Mouse (Mus musculus): ENCODE measurements around the gene Bpifb5. TPM values are rescaled to one million over a fixed set of nuclear protein-coding genes. Genes with fewer than 3 reads are reported as not detected.

The Bpifb5 gene
- polyA plus RNA-seq, 1 experiment from 2014 or later: 0.37 TPM

- Histone ChIP-seq H3K4me2 (no peak overlapping the region), H3K9ac (no peak overlapping the region), H3K36me3 (no peaks in the 10 kb centered on the region), H3K4me1 (peaks cover 17% of the 10 kb centered on the region), H3K4me3 (no peak overlapping the region), H3K9me3 (no peaks in the 10 kb centered on the region), H3K27me3 (replicated peaks) (peaks cover 5% of the 10 kb centered on the region; the same call in 1 of the 2 replicates), H3K27ac (replicated peaks) (no peak overlapping the region)
- ATAC-seq (ENCODE audit: extremely low read depth, insufficient number of reproducible peaks, low FRiP score, low TSS enrichment): no peak
- 82% methylated on average over 9 of the region's 9 CpGs for WGBS
Observed at GRCm38 (mm10) chr2:154197036-154197435, 26.5 kb upstream of the Bpifb5 start.

DNA sequence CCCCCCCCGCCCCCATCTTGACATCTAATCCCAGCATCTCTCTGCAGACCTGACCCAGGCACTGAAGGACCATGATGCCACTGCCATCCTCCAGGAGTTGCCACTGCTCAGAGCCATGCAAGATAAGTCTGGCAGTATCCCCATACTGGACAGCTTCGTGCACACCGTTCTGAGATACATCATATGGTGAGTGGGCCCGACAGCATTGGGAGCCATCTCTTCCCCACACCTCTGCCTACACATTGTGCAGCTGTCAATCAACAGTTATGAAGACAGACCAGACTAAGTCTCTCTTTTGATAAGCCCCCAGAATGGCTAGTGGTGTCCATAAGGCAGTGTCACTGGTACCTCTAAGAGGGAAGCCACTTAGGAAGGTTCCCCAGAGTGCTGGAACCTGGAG lies 18.9 kb upstream of the Bpifb5 start:
- ATAC-seq (ENCODE audit: extremely low read depth, insufficient number of reproducible peaks, low FRiP score, low TSS enrichment): no peak
- Histone ChIP-seq H3K4me1 (peaks cover 16% of the 10 kb centered on the region), H3K36me3 (no peaks in the 10 kb centered on the region), H3K4me3 (no peak overlapping the region), H3K9me3 (no peaks in the 10 kb centered on the region), H3K9ac (no peak overlapping the region), H3K4me2 (no peak overlapping the region), H3K27me3 (replicated peaks) (0 out of 2 replicates have a peak, but pooled peaks cover 11% of the 10 kb centered on the region), H3K27ac (replicated peaks) (no peak overlapping the region)
- 86% methylated on average over 4 of the region's 4 CpGs for WGBS

GRCm38 (mm10) chr2:154206908-154207307 lies 16.6 kb upstream of the Bpifb5 start:
- ATAC-seq (ENCODE audit: extremely low read depth, insufficient number of reproducible peaks, low FRiP score, low TSS enrichment): peak; percentile 69; the same call in 1 of the 2 replicates

DNA sequence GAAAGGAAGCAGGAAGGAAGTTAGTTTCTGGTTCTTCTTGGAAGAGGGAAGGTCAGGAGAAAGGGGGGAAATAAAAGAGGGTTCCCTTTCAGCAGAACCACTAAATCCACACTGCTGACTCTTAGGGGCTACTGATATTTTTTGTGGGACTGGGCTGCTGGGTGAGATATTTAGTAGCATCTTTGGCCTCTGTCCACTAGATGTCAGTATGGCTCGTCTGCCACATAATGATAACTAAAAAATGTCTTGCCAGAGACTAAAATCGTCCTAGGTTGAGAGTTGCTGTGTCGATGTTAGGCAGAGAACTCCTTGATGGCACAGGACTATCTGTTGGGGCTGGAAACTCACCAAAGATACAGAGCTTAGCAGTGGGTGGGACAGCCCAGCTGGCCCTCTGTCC lies 14.4 kb upstream of the Bpifb5 start:
- no peaks in the 10 kb centered on the region for H3K9me3 ChIP-seq
- H3K4me1 ChIP-seq: peaks cover 16% of the 10 kb centered on the region
- H3K9ac ChIP-seq: no peak overlapping the region
- peaks cover 13% of the 10 kb centered on the region for H3K27me3 ChIP-seq (replicated peaks)
- no peaks in the 10 kb centered on the region for H3K36me3 ChIP-seq
- H3K4me2 ChIP-seq: no peak overlapping the region
- ATAC-seq (ENCODE audit: extremely low read depth, insufficient number of reproducible peaks, low FRiP score, low TSS enrichment): no peak
- 4% methylated on average over 3 of the region's 3 CpGs for WGBS
- H3K27ac ChIP-seq (replicated peaks): no peak overlapping the region
- H3K4me3 ChIP-seq: no peak overlapping the region

More at GRCm38 (mm10) chr2:154206908-154207307, 16.6 kb upstream of the Bpifb5 start:
- H3K27ac ChIP-seq (replicated peaks): peak overlapping the region; percentile 20; the same call in 1 of the 2 replicates
- 34% methylated on average over 7 of the region's 7 CpGs for WGBS
- H3K36me3 ChIP-seq: no peaks in the 10 kb centered on the region
- H3K9ac ChIP-seq: no peak overlapping the region
- H3K4me2 ChIP-seq: no peak overlapping the region
- peaks cover 13% of the 10 kb centered on the region; the same call in 1 of the 2 replicates for H3K27me3 ChIP-seq (replicated peaks)
- H3K4me3 ChIP-seq: no peak overlapping the region
- H3K4me1 ChIP-seq: peaks cover 16% of the 10 kb centered on the region
- H3K9me3 ChIP-seq: no peaks in the 10 kb centered on the region

- H3K9ac ChIP-seq: no peak overlapping the region
- no peak overlapping the region for H3K27ac ChIP-seq (replicated peaks)
- H3K4me2 ChIP-seq: no peak overlapping the region
- no peaks in the 10 kb centered on the region for H3K9me3 ChIP-seq
- peaks cover 10% of the 10 kb centered on the region for H3K27me3 ChIP-seq (replicated peaks)
- no peak for ATAC-seq (ENCODE audit: extremely low read depth, insufficient number of reproducible peaks, low FRiP score, low TSS enrichment)
- peaks cover 19% of the 10 kb centered on the region for H3K4me1 ChIP-seq
- H3K4me3 ChIP-seq: no peak overlapping the region
- no peaks in the 10 kb centered on the region for H3K36me3 ChIP-seq
- 47% methylated on average over 1 of the region's 1 CpGs for WGBS
Observed at GRCm38 (mm10) chr2:154211121-154211520, 12.4 kb upstream of the Bpifb5 start.

GRCm38 (mm10) chr2:154211881-154212280 lies 11.7 kb upstream of the Bpifb5 start:
- H3K4me3 ChIP-seq: no peak overlapping the region
- H3K27me3 ChIP-seq (replicated peaks): peaks cover 10% of the 10 kb centered on the region
- H3K4me1 ChIP-seq: peaks cover 13% of the 10 kb centered on the region
- H3K4me2 ChIP-seq: no peak overlapping the region
- no peak for ATAC-seq (ENCODE audit: extremely low read depth, insufficient number of reproducible peaks, low FRiP score, low TSS enrichment)
- no peaks in the 10 kb centered on the region for H3K9me3 ChIP-seq
- 85% methylated on average over 4 of the region's 4 CpGs for WGBS
- H3K9ac ChIP-seq: no peak overlapping the region
- no peak overlapping the region for H3K27ac ChIP-seq (replicated peaks)
- H3K36me3 ChIP-seq: no peaks in the 10 kb centered on the region

DNA sequence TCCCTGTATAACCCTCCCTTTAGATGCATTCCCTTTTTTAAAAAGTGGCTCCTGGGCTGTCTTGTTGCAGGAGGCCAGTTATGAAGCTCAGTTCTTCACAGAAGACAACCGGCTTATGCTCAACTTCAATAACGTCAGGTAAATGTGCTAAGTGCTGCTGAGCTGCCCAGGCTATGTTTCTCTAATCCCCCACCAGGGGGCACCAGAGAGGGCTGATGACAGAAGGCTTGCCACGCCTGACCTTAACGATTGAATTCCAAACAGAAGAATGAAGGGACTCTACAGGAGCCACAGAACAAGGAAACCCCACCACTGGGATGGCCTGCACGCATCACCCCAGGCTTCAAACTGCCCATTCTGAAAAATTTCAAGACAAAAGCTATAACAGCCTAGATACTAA lies 8.4 kb upstream of the Bpifb5 start:
- H3K4me1 ChIP-seq: 0 out of 2 replicates have a peak, but pooled peaks cover 3% of the 10 kb centered on the region
- H3K36me3 ChIP-seq: no peaks in the 10 kb centered on the region
- no peaks in the 10 kb centered on the region for H3K9me3 ChIP-seq
- no peak overlapping the region for H3K9ac ChIP-seq
- H3K4me3 ChIP-seq: no peak overlapping the region
- WGBS: 10% methylated on average over 5 of the region's 5 CpGs
- no peak overlapping the region for H3K27ac ChIP-seq (replicated peaks)
- no peak for ATAC-seq (ENCODE audit: extremely low read depth, insufficient number of reproducible peaks, low FRiP score, low TSS enrichment)
- H3K27me3 ChIP-seq (replicated peaks): peaks cover 15% of the 10 kb centered on the region
- H3K4me2 ChIP-seq: no peak overlapping the region

GRCm38 (mm10) chr2:154219950-154220349 lies 3.6 kb upstream of the Bpifb5 start:
- H3K4me3 ChIP-seq: no peak overlapping the region
- 69% methylated on average over 5 of the region's 5 CpGs for WGBS
- H3K27me3 ChIP-seq (replicated peaks): 0 out of 2 replicates have a peak, but pooled peaks cover 5% of the 10 kb centered on the region
- ATAC-seq (ENCODE audit: extremely low read depth, insufficient number of reproducible peaks, low FRiP score, low TSS enrichment): no peak
- no peaks in the 10 kb centered on the region for H3K9me3 ChIP-seq
- no peak overlapping the region for H3K9ac ChIP-seq
- no peak overlapping the region for H3K4me2 ChIP-seq
- H3K36me3 ChIP-seq: no peaks in the 10 kb centered on the region
- no peak overlapping the region for H3K27ac ChIP-seq (replicated peaks)
- peaks cover 27% of the 10 kb centered on the region for H3K4me1 ChIP-seq

GRCm38 (mm10) chr2:154223917-154224273 lies 353 bp downstream of the Bpifb5 start:
- Histone ChIP-seq H3K4me3 (no peak overlapping the region), H3K27me3 (replicated peaks) (no peaks in the 10 kb centered on the region), H3K4me1 (peaks cover 43% of the 10 kb centered on the region), H3K9ac (no peak overlapping the region), H3K36me3 (no peaks in the 10 kb centered on the region), H3K9me3 (no peaks in the 10 kb centered on the region), H3K27ac (replicated peaks) (0 out of 2 replicates have a peak overlapping the region, but pooled peaks have one; percentile 12), H3K4me2 (peak overlapping the region; percentile 47)
- WGBS: 11% methylated on average over 2 of the region's 2 CpGs
- ATAC-seq (ENCODE audit: extremely low read depth, insufficient number of reproducible peaks, low FRiP score, low TSS enrichment): no peak

DNA sequence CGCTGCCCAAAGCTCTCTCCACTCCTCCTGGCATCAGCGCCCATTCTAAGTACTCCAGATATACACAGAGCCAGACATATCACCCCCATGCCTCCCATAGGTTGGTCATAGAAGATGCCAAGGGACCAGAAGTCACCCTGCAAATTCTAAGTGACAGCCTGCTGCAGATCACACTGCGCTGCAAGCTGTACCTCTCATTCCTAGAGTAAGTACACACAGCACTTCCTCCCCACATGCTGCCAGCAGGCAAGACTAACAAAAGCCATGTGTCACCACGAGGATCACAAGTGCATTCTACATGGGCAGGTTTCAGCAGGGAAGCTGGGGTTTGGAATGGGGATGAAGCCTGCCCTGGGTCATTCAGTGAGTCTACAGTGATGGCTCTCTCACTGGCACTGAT lies 3.4 kb downstream of the Bpifb5 start:
- Histone ChIP-seq H3K4me3 (no peak overlapping the region), H3K27me3 (replicated peaks) (no peaks in the 10 kb centered on the region), H3K36me3 (no peaks in the 10 kb centered on the region), H3K4me2 (no peak overlapping the region), H3K27ac (replicated peaks) (no peak overlapping the region), H3K9me3 (no peaks in the 10 kb centered on the region), H3K4me1 (peaks cover 43% of the 10 kb centered on the region), H3K9ac (no peak overlapping the region)
- 67% methylated on average over 4 of the region's 4 CpGs for WGBS
- no peak for ATAC-seq (ENCODE audit: extremely low read depth, insufficient number of reproducible peaks, low FRiP score, low TSS enrichment)

DNA sequence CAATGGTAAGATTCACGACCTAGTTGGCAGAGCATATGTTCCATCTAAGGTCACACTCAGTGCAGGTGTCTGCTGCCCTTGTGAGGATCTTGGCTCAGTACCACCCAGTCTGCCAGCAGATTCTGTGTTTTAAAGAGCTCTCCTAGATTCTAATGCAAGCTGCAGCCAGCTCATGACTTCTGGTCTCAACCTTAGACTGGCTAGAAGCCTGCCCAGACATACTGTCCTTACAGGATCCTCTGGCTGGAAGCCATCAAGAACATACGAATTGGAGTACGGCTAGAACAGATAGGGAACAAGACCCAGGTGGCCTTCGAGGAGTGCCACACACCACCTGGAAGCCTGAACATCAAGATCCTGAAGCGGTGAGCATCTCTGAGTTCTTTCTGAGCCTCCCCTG lies 4.3 kb downstream of the Bpifb5 start:
- 63% methylated on average over 5 of the region's 5 CpGs for WGBS
- no peak for ATAC-seq (ENCODE audit: extremely low read depth, insufficient number of reproducible peaks, low FRiP score, low TSS enrichment)
- H3K4me1 ChIP-seq: peaks cover 40% of the 10 kb centered on the region
- H3K27ac ChIP-seq (replicated peaks): no peak overlapping the region
- H3K36me3 ChIP-seq: no peaks in the 10 kb centered on the region
- no peaks in the 10 kb centered on the region for H3K9me3 ChIP-seq
- H3K9ac ChIP-seq: no peak overlapping the region
- H3K4me3 ChIP-seq: no peak overlapping the region
- no peak overlapping the region for H3K4me2 ChIP-seq
- H3K27me3 ChIP-seq (replicated peaks): no peaks in the 10 kb centered on the region

DNA sequence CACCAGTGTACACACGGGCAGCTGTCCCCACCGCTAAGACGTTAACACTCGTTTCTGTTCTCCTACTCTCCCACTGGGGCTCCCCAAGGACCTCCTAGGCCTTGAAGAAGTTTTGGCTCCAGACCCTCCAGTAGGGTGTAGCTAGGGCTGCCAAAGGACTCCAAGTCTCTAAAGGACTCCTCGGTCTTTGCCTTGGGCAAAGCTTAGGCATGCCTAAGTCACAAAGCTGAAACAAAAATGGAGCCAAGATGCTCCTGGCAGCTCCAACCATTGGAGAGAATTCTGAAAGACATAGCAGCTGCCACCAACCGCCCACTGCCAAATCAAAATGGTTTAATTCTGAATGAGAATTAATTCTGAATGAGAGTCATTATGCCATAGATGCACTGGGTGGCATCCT lies 9.9 kb downstream of the Bpifb5 start:
- H3K9me3 ChIP-seq: no peaks in the 10 kb centered on the region
- no peak overlapping the region for H3K27ac ChIP-seq (replicated peaks)
- no peaks in the 10 kb centered on the region for H3K4me1 ChIP-seq
- no peak overlapping the region for H3K9ac ChIP-seq
- no peak for ATAC-seq (ENCODE audit: extremely low read depth, insufficient number of reproducible peaks, low FRiP score, low TSS enrichment)
- 83% methylated on average over 6 of the region's 6 CpGs for WGBS
- H3K4me2 ChIP-seq: no peak overlapping the region
- H3K27me3 ChIP-seq (replicated peaks): no peaks in the 10 kb centered on the region
- no peak overlapping the region for H3K4me3 ChIP-seq
- no peaks in the 10 kb centered on the region for H3K36me3 ChIP-seq

Data from heart, embryonic 13.5 days (tissue).